Mouse (Mus musculus) megakaryocyte, embryonic 14.5 days (primary cell): ENCODE results near the gene Ispd. TPM values are rescaled to one million over a fixed set of nuclear protein-coding genes. Genes with fewer than 3 reads are reported as not detected.

Experiments
- H3K27me3 ChIP-seq: replicated peaks from 2 replicates; pipeline ENCODE3; 2012; ENCODE audit warnings: inconsistent platforms
- H3K36me3 ChIP-seq: replicated peaks from 2 replicates; pipeline ENCODE3; 2012; ENCODE audit warnings: low read length, inconsistent platforms, mixed read lengths
- H3K4me1 ChIP-seq: 2 replicates; pipeline ENCODE4 v1.6.1; 2012; ENCODE audit warnings: inconsistent platforms
- H3K4me3 ChIP-seq: replicated peaks from 2 replicates; pipeline ENCODE3; 2012; ENCODE audit warnings: moderate library complexity, mild to moderate bottlenecking, inconsistent platforms
- H3K9me3 ChIP-seq: 2 replicates; pipeline ENCODE4 v1.6.1; 2012; ENCODE audit warnings: inconsistent platforms
- FLI1 ChIP-seq: IDR thresholded peaks from 2 replicates; pipeline ENCODE4 v1.6.1; 2012; ENCODE audit warnings: low read length, inconsistent platforms, mixed read lengths
- GATA1 ChIP-seq: IDR thresholded peaks from 3 replicates; pipeline ENCODE4 v1.6.1; 2012; ENCODE audit warnings: mixed read lengths, low read length, inconsistent platforms, borderline replicate concordance
- polyA plus RNA-seq: library from polyadenylated mRNA; stranded (reverse); fragments of >175 nt; gene quantifications from 2 replicates; pipeline ENCODE4 v1.2.3, GENCODE M21; 2012; ENCODE audit warnings: low replicate concordance; ENCODE audit not compliant: insufficient read depth

Gene Ispd
- polyA plus RNA-seq, 1 experiment, result 0.37 TPM

DNA sequence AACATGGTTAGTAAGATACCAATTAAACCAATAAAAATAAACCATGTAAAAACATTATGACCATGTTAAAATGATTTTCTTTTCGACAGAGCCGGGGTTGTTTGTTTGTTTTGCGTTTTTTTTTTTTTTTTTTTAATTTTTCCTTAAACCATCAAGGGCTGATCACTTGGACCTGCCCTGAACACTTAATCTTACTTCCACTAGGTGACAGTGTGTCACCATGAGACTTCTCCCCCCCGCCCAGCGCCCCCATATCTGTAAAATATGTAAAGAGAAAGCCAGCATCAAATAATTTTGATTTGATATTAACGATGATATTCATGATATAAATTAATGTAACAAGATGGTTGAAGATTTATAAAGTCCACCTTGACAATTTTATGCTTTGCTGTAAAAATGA is 300.5 kb downstream of the Ispd start:
- Histone ChIP-seq H3K9me3 (peaks cover 17% of the 10 kb centered on the region), H3K4me1 (no peaks in the 10 kb centered on the region), H3K4me3 (no peak overlapping the region), H3K27me3 (no peaks in the 10 kb centered on the region), H3K36me3 (no peaks in the 10 kb centered on the region)
- TF ChIP-seq GATA1, result no peak
- TF ChIP-seq FLI1, result no peak

DNA sequence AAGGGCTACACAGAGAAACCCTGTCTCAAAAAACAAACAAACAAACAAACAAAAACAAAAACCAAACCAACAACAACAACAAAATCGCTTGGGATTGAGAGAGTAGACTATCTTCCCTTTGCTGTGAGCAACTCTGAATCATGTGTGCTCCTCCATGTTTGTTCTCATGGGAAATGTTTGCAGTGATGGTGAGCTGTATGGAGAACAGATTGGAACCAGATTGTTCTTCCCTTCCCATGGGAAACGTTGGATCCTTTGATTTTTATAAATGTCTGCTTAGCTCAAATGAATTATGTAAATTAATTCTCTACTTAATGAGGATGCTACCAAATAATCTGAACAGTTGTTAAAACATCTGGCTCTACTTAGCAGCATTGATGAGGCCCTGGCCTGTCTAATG is 312.8 kb downstream of the Ispd start:
- Histone ChIP-seq H3K27me3 (no peaks in the 10 kb centered on the region), H3K36me3 (no peaks in the 10 kb centered on the region), H3K4me3 (no peak overlapping the region), H3K9me3 (no peaks in the 10 kb centered on the region), H3K4me1 (no peaks in the 10 kb centered on the region)
- no peak for TF ChIP-seq GATA1
- no peak for TF ChIP-seq FLI1

DNA sequence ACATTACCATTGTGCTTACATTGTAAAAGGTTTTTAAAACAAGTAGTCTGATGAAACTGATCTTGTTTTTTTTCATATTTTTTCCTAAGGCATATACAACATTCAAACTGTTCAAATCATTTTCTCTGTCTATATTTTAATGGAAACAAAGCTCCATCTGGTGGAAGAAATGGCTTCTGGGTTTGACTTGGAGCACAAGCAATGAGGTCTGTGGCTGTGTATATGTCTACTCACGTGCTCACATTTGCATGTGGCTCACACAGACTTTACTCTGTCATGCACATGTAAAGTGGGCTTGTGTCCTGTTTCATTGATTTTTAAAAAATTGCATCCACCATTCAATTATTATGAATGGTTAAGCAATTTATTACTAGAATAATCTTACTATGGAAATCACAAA is 323.1 kb downstream of the Ispd start:
- H3K9me3 ChIP-seq, result no peaks in the 10 kb centered on the region
- H3K27me3 ChIP-seq, result no peaks in the 10 kb centered on the region
- TF ChIP-seq FLI1 (no peak), GATA1 (no peak)
- no peaks in the 10 kb centered on the region for H3K4me1 ChIP-seq
- no peak overlapping the region for H3K4me3 ChIP-seq
- no peaks in the 10 kb centered on the region for H3K36me3 ChIP-seq

GRCm38 (mm10) chr12:36708810-36709209 is 327.6 kb downstream of the Ispd start:
- Histone ChIP-seq H3K4me3 (no peak overlapping the region), H3K4me1 (no peaks in the 10 kb centered on the region), H3K9me3 (no peaks in the 10 kb centered on the region), H3K36me3 (no peaks in the 10 kb centered on the region), H3K27me3 (no peaks in the 10 kb centered on the region)
- TF ChIP-seq GATA1 (no peak), FLI1 (no peak)

- Histone ChIP-seq H3K27me3 (no peaks in the 10 kb centered on the region), H3K4me1 (no peaks in the 10 kb centered on the region), H3K36me3 (no peaks in the 10 kb centered on the region), H3K4me3 (no peak overlapping the region), H3K9me3 (no peaks in the 10 kb centered on the region)
- TF ChIP-seq FLI1, result no peak
Measured at GRCm38 (mm10) chr12:36713866-36714662, 332.8 kb downstream of the Ispd start.

GRCm38 (mm10) chr12:36717526-36717925 is 336.3 kb downstream of the Ispd start:
- H3K9me3 ChIP-seq, result no peaks in the 10 kb centered on the region
- TF ChIP-seq GATA1 (no peak), FLI1 (no peak)
- H3K27me3 ChIP-seq, result no peaks in the 10 kb centered on the region
- no peaks in the 10 kb centered on the region for H3K4me1 ChIP-seq
- H3K36me3 ChIP-seq, result no peaks in the 10 kb centered on the region
- no peak overlapping the region for H3K4me3 ChIP-seq

- no peaks in the 10 kb centered on the region for H3K36me3 ChIP-seq
- H3K4me3 ChIP-seq, result no peak overlapping the region
- H3K27me3 ChIP-seq, result no peaks in the 10 kb centered on the region
- no peaks in the 10 kb centered on the region for H3K9me3 ChIP-seq
- TF ChIP-seq GATA1 (no peak), FLI1 (no peak)
- no peaks in the 10 kb centered on the region for H3K4me1 ChIP-seq
Measured at GRCm38 (mm10) chr12:36718417-36718816, 337.2 kb downstream of the Ispd start.

GRCm38 (mm10) chr12:36719074-36719473 is 337.8 kb downstream of the Ispd start:
- Histone ChIP-seq H3K4me1 (no peaks in the 10 kb centered on the region), H3K4me3 (no peak overlapping the region), H3K9me3 (no peaks in the 10 kb centered on the region), H3K27me3 (no peaks in the 10 kb centered on the region), H3K36me3 (no peaks in the 10 kb centered on the region)
- TF ChIP-seq FLI1 (no peak), GATA1 (no peak)

DNA sequence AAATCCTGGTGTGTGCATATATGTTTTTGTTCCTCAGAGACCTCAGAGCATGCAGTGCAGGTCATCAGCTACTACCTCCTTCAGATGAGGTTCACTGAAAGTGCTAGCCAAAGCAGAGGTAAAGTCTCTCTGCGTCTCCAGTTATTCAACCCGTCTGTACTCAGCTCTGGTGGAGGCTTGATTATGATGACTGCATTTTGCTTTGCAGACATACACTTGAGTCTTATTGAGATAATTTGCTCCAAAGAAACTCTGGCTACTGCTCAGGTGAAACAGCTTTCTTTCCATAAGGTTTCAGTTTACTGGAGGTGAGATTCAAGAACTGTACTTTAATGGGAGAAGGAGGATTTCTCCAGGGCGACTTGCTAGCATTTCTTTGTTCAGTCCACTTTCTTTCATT is 339.5 kb downstream of the Ispd start:
- H3K9me3 ChIP-seq, result no peaks in the 10 kb centered on the region
- no peak for TF ChIP-seq FLI1
- no peak for TF ChIP-seq GATA1
- H3K27me3 ChIP-seq, result no peaks in the 10 kb centered on the region
- H3K4me1 ChIP-seq, result no peaks in the 10 kb centered on the region
- no peaks in the 10 kb centered on the region for H3K36me3 ChIP-seq
- H3K4me3 ChIP-seq, result no peak overlapping the region

GRCm38 (mm10) chr12:36721223-36721622 is 340.0 kb downstream of the Ispd start:
- no peak for TF ChIP-seq FLI1
- no peak for TF ChIP-seq GATA1
- no peak overlapping the region for H3K4me3 ChIP-seq
- no peaks in the 10 kb centered on the region for H3K36me3 ChIP-seq
- H3K27me3 ChIP-seq, result no peaks in the 10 kb centered on the region
- no peaks in the 10 kb centered on the region for H3K9me3 ChIP-seq
- no peaks in the 10 kb centered on the region for H3K4me1 ChIP-seq

GRCm38 (mm10) chr12:36722754-36723153 is 341.5 kb downstream of the Ispd start:
- no peak for TF ChIP-seq FLI1
- TF ChIP-seq GATA1, result no peak
- Histone ChIP-seq H3K36me3 (no peaks in the 10 kb centered on the region), H3K9me3 (no peaks in the 10 kb centered on the region), H3K4me3 (no peak overlapping the region), H3K4me1 (no peaks in the 10 kb centered on the region), H3K27me3 (no peaks in the 10 kb centered on the region)
